Mouse (Mus musculus): ENCODE data around the gene Kif6.

DNA sequence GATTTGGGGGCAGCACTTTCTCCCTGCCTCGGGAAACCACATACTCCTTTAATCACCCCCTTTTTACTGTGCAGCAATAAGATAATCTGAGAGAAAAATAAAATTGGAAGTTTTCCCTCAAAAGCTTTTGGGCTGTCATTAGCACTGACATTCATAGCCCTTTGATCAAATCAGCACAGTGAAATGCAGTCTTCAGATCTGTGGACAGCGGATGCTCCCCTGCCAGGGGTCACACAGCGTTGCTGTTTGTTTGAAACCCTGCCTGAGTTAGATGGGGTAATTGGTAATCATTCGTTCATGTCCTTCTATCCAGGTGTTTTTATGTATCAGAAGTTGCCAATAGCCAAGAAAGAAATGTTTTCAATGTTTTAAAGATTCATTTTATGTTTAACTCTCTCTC is 60.7 kb downstream of the Kif6 start:
- TF ChIP-seq CTCF (IDR thresholded peaks at IDR 0.05; ENCODE audit: control insufficient read depth, insufficient read depth, low read length) (no peak), POLR2A (IDR thresholded peaks at IDR 0.05; ENCODE audit: borderline replicate concordance, control insufficient read depth, low read depth, low read length) (no peak)

Measured in bone marrow, adult 2 months (tissue).